Mouse (Mus musculus): ENCODE data around the gene Tbx19. TPM values are rescaled to one million over a fixed set of nuclear protein-coding genes. Genes with fewer than 3 reads are reported as not detected.
A peak's percentile ranks its signal among the peaks of the same experiment; 100 is the strongest.

The Tbx19 gene
- polyA plus RNA-seq, 1 experiment from 2014 or later: not detected

GRCm38 (mm10) chr1:165105270-165106010 is 55.1 kb downstream of the Tbx19 start:
- ATAC-seq (ENCODE audit: low FRiP score): no peak
- H3K27ac ChIP-seq: no peak overlapping the region
- WGBS: 82% methylated on average over 9 of the region's 9 CpGs

GRCm38 (mm10) chr1:165104707-165105259 is 55.8 kb downstream of the Tbx19 start:
- Histone ChIP-seq H3K4me3 (replicated peaks) (no peak overlapping the region), H3K4me1 (peaks cover 6% of the 10 kb centered on the region; the same call in 1 of the 2 replicates), H3K4me2 (no peak overlapping the region), H3K9me3 (no peaks in the 10 kb centered on the region), H3K27me3 (no peaks in the 10 kb centered on the region), H3K36me3 (replicated peaks) (no peaks in the 10 kb centered on the region), H3K27ac (no peak overlapping the region), H3K9ac (no peak overlapping the region)
- WGBS: 77% methylated on average over 7 of the region's 7 CpGs
- ATAC-seq (ENCODE audit: low FRiP score): no peak

More at GRCm38 (mm10) chr1:165105270-165106010, 55.1 kb downstream of the Tbx19 start:
- Histone ChIP-seq H3K4me3 (replicated peaks) (no peak overlapping the region), H3K27me3 (no peaks in the 10 kb centered on the region), H3K4me2 (no peak overlapping the region), H3K9me3 (no peaks in the 10 kb centered on the region), H3K36me3 (replicated peaks) (no peaks in the 10 kb centered on the region), H3K9ac (no peak overlapping the region), H3K4me1 (peaks cover 6% of the 10 kb centered on the region; the same call in 1 of the 2 replicates)

DNA sequence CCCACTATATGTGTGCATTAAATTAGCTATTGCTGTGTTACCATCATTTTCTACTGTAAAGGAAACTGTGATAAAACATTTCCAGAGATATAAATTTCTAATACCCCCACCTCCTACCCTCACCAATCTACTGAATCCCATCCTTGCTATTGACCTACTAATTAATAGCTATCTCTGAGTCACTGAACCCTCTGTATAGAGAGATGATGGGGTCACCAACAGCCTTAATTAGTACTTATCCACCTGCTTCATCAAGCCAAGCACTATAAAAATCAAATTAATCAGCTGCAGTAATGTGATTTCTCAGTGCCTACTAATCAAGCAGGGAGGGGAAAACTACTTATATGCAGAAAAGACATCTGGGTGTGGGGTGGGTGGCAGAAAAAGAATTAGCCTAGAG is 61.0 kb downstream of the Tbx19 start:
- Histone ChIP-seq H3K27ac (peak overlapping the region; percentile 42; the same call in 1 of the 2 replicates), H3K27me3 (no peaks in the 10 kb centered on the region), H3K4me2 (no peak overlapping the region), H3K36me3 (replicated peaks) (no peaks in the 10 kb centered on the region), H3K9me3 (no peaks in the 10 kb centered on the region), H3K4me3 (replicated peaks) (no peak overlapping the region), H3K9ac (no peak overlapping the region), H3K4me1 (peaks cover 10% of the 10 kb centered on the region)
- ATAC-seq (ENCODE audit: low FRiP score): peak; percentile 49; the same call in 1 of the 2 replicates

DNA sequence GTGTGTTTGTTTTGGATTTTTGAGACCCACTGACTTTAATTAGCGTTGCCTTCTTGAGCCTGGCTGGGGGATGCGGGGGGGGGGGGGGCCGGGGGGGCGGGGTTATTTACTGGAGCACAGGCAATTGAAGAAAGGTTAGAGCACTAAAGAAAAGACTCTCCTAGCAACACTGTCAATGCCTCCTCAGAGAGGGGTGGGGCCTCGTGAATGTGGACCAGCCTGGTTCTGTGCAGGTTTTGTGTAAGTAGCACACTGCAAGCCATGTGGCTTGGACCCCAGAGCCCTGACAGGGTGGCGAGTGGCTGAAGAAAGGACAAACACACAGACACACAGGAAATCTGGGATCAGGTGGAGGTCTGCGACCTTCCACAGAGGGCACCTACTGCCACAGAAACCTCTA is 65.7 kb downstream of the Tbx19 start:
- no peak overlapping the region for H3K4me3 ChIP-seq (replicated peaks)
- no peak overlapping the region for H3K27ac ChIP-seq
- no peak overlapping the region for H3K9ac ChIP-seq
- H3K36me3 ChIP-seq (replicated peaks): no peaks in the 10 kb centered on the region
- peak; percentile 65; the same call in 1 of the 2 replicates for ATAC-seq (ENCODE audit: low FRiP score)
- 14% methylated on average over 7 of the region's 7 CpGs for WGBS
- H3K9me3 ChIP-seq: no peaks in the 10 kb centered on the region
- H3K4me2 ChIP-seq: 0 out of 2 replicates have a peak overlapping the region, but pooled peaks have one; percentile 6
- peaks cover 23% of the 10 kb centered on the region for H3K4me1 ChIP-seq
- no peaks in the 10 kb centered on the region for H3K27me3 ChIP-seq

DNA sequence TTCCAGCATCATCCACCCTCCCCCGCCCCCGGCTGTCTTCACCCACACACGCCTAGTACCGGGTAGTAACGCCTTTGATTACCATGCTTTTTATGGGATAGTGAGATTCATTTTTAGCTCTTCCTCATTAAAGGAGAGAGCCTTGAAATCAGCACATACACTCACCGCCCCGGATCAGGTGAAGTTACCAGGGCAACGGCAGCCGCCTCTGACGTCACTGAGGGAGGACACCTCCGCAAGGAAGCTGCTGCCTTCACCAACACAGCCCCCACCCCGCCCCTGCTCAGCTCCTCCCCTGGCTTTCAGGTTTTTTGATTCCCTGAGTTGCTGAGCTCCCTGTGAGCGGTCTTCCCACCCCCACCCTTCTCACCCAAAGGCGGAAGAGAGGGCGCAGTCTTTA is 68.9 kb downstream of the Tbx19 start:
- H3K9me3 ChIP-seq: no peaks in the 10 kb centered on the region
- peak overlapping the region; percentile 29 for H3K4me3 ChIP-seq (replicated peaks)
- H3K27me3 ChIP-seq: no peaks in the 10 kb centered on the region
- no peak overlapping the region for H3K9ac ChIP-seq
- no peaks in the 10 kb centered on the region for H3K36me3 ChIP-seq (replicated peaks)
- ATAC-seq (ENCODE audit: low FRiP score): peak; percentile 86
- H3K4me2 ChIP-seq: peak overlapping the region; percentile 55
- peaks cover 23% of the 10 kb centered on the region for H3K4me1 ChIP-seq
- WGBS: 10% methylated on average over 15 of the region's 15 CpGs
- 0 out of 2 replicates have a peak overlapping the region, but pooled peaks have one; percentile 54 for H3K27ac ChIP-seq

DNA sequence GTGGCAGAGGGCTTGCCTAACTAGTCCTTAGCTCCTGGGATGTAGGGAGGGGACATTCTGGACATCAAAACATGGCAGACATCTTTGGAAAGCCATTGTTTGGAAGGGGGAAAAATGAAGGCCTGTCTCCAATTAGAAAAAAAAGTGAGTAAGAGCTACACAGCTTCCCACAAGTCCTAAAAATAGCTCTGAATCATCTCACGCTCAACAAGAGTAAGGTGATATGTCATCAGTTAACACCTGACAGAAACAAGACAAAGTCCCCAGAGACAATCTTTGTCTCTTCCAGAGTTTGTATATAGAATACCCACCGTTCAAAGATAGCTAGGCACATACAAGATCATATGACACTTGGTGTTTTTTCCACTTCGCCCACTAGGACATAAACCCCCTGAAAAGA is 71.0 kb downstream of the Tbx19 start:
- no peak overlapping the region for H3K9ac ChIP-seq
- H3K27ac ChIP-seq: no peak overlapping the region
- H3K27me3 ChIP-seq: no peaks in the 10 kb centered on the region
- no peaks in the 10 kb centered on the region for H3K36me3 ChIP-seq (replicated peaks)
- ATAC-seq (ENCODE audit: low FRiP score): no peak
- 86% methylated on average over 3 of the region's 3 CpGs for WGBS
- no peak overlapping the region for H3K4me3 ChIP-seq (replicated peaks)
- no peak overlapping the region for H3K4me2 ChIP-seq
- H3K4me1 ChIP-seq: peaks cover 13% of the 10 kb centered on the region
- no peaks in the 10 kb centered on the region for H3K9me3 ChIP-seq

Other genes with a start within 250 kb of the Tbx19 start
- gene Xcl1, start 225.2 kb downstream of the Tbx19 start, polyA plus RNA-seq (2016; fragmentation: Nextera tagmentation; extraction: Ambion mirVana): not detected in 2 replicates
- 10.6 and 11.9 TPM in 2 replicates for gene Sft2d2, start 33.7 kb upstream of the Tbx19 start, polyA plus RNA-seq (2016; fragmentation: Nextera tagmentation; extraction: Ambion mirVana)
- 106 and 107 TPM in 2 replicates for gene Tiprl, start 76.2 kb upstream of the Tbx19 start, polyA plus RNA-seq (2016; fragmentation: Nextera tagmentation; extraction: Ambion mirVana)
- 3.4 and 3.7 TPM in 2 replicates for gene Gpr161, start 135.0 kb upstream of the Tbx19 start, polyA plus RNA-seq (2016; fragmentation: Nextera tagmentation; extraction: Ambion mirVana)

All from forebrain, embryonic 12.5 days (tissue).